Mouse (Mus musculus): ENCODE results near the gene 4930550L24Rik. TPM values are rescaled to one million over a fixed set of nuclear protein-coding genes. Genes with fewer than 3 reads are reported as not detected.

4930550L24Rik gene
- total RNA-seq (2021) = not detected
- long read RNA-seq, experiment 1 = 0 reads
- long read RNA-seq, experiment 2 = 0 reads

- DNase-seq = no peak
These were observed at the start of gene 4930550L24Rik for GRCm38 (mm10) chrX:58909060-58909459. Gene 4930550L24Rik, plus strand, starts transcription at chrX:58909360.

- DNase-seq = no peak
These were observed 8.4 kb upstream of the 4930550L24Rik start for GRCm38 (mm10) chrX:58900753-58901152.

- no peak for DNase-seq
These were observed 58.8 kb downstream of the 4930550L24Rik start for GRCm38 (mm10) chrX:58967969-58968368.
